In the genomic region with DNA sequence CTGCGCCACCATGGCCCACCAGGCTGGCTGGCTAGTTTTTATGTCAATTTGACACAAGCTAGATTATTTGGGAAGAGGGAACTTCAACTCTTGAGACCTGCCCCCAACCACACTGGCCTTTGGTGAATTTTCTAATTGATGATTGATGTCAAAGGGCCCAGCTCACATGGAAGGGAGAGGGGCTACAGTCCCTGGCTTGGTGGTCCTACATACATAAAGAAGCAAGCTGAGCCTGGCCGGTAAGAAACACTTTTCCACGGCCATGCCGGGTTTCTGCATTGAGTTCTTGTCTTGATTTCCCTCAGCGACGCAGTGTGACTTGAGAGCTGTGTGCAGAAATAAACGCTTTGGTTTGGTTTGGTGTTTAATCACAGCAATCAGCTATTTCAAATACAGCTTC, we compare ENCODE assay signal across 8 mouse cellular contexts. TPM values are rescaled to one million over a fixed set of nuclear protein-coding genes. Genes with fewer than 3 reads are reported as not detected.
DNase-seq lines count a peak whose midpoint lies in the region; ATAC-seq and TF ChIP-seq lines count a peak whose summit lies in the region.

No protein-coding gene starts in this region.

- H3K27ac ChIP-seq in cerebellum, adult 2 months (ENCODE audit: insufficient read depth, low read length), result peak overlapping the region; percentile 100; the same call in 1 of the 2 replicates
- H3K27ac ChIP-seq in lung, embryonic 16.5 days (ENCODE audit: low read length), result no peak overlapping the region
- H3K27ac ChIP-seq in limb, embryonic 14.5 days (replicated peaks; ENCODE audit: low read depth, low read length), result no peak overlapping the region
- H3K27ac ChIP-seq in stomach, embryonic 16.5 days (ENCODE audit: low read length), result no peak overlapping the region; the same call in 1 of the 2 replicates

- H3K36me3 ChIP-seq in lung, embryonic 16.5 days (ENCODE audit: control insufficient read depth, insufficient read depth, low read length), result no peaks in the 10 kb centered on the region
- H3K36me3 ChIP-seq in limb, embryonic 14.5 days (ENCODE audit: control insufficient read depth, insufficient read depth, low read length), result no peaks in the 10 kb centered on the region
- H3K36me3 ChIP-seq in stomach, embryonic 16.5 days (ENCODE audit: control insufficient read depth, insufficient read depth, low read length), result no peaks in the 10 kb centered on the region

- H3K9ac ChIP-seq in lung, embryonic 16.5 days (ENCODE audit: low read length), result peak overlapping the region; percentile 74; the same call in 1 of the 2 replicates
- peak overlapping the region; percentile 95; the same call in 1 of the 2 replicates for H3K9ac ChIP-seq in limb, embryonic 14.5 days (ENCODE audit: low read depth, low read length, severe bottlenecking)
- H3K9ac ChIP-seq in stomach, embryonic 16.5 days (ENCODE audit: low read length), result peak overlapping the region; percentile 26; the same call in 1 of the 2 replicates

- TF ChIP-seq CTCF in cerebellum, adult 2 months (IDR thresholded peaks at IDR 0.05; ENCODE audit: borderline replicate concordance, insufficient read depth, low read depth, low read length), result no peak

- no peak for DNase-seq in cerebellum, adult 2 months
- DNase-seq in cerebellum, postnatal 25 days, result no peak
- no peak for DNase-seq in lung, postnatal 10 days
- no peak for DNase-seq in limb, embryonic 14.5 days (ENCODE audit: low spot score)
- DNase-seq in cerebellum, adult 8-10 months, result no peak
- DNase-seq in cerebellum, adult 9-10 months, result no peak

- no peaks in the 10 kb centered on the region for H3K9me3 ChIP-seq in lung, embryonic 16.5 days (ENCODE audit: control insufficient read depth, low read length)
- H3K9me3 ChIP-seq in limb, embryonic 14.5 days (ENCODE audit: control insufficient read depth, low read length), result no peaks in the 10 kb centered on the region
- no peaks in the 10 kb centered on the region for H3K9me3 ChIP-seq in stomach, embryonic 16.5 days (replicated peaks; ENCODE audit: control insufficient read depth, low read length)

- no peak for TF ChIP-seq POLR2A in cerebellum, adult 2 months (IDR thresholded peaks at IDR 0.05; ENCODE audit: borderline replicate concordance, insufficient read depth, low read length)
- no peak for TF ChIP-seq POLR2A in limb, embryonic 14.5 days (IDR thresholded peaks at IDR 0.05; ENCODE audit: borderline replicate concordance, extremely low read depth, insufficient read depth, insufficient read length)

- WGBS in cerebellum, adult 2 months, result 64% methylated on average over 7 of the region's 7 CpGs
- 35% methylated on average over 7 of the region's 7 CpGs for WGBS in lung, embryonic 16.5 days
- WGBS in limb, embryonic 14.5 days, result 54% methylated on average over 7 of the region's 7 CpGs
- WGBS in stomach, embryonic 16.5 days, result 51% methylated on average over 7 of the region's 7 CpGs

- peaks cover 7% of the 10 kb centered on the region; the same call in 1 of the 2 replicates for H3K4me1 ChIP-seq in cerebellum, adult 2 months (ENCODE audit: control insufficient read depth, insufficient read depth, low read length)
- peaks cover 13% of the 10 kb centered on the region for H3K4me1 ChIP-seq in lung, embryonic 16.5 days (replicated peaks; ENCODE audit: control insufficient read depth, insufficient read depth, low read length)
- peaks cover 23% of the 10 kb centered on the region for H3K4me1 ChIP-seq in limb, embryonic 14.5 days (ENCODE audit: control insufficient read depth, insufficient read depth, low read length)
- peaks cover 13% of the 10 kb centered on the region for H3K4me1 ChIP-seq in stomach, embryonic 16.5 days (ENCODE audit: control insufficient read depth, insufficient read depth, low read length)

- H3K4me2 ChIP-seq in lung, embryonic 16.5 days (ENCODE audit: low read depth, low read length), result peak overlapping the region; percentile 89; the same call in 1 of the 2 replicates
- peak overlapping the region; percentile 75; the same call in 1 of the 2 replicates for H3K4me2 ChIP-seq in limb, embryonic 14.5 days (replicated peaks; ENCODE audit: low read depth, low read length, severe bottlenecking)
- peak overlapping the region; percentile 93 for H3K4me2 ChIP-seq in stomach, embryonic 16.5 days (ENCODE audit: low read depth, low read length)

- no peaks in the 10 kb centered on the region for H3K27me3 ChIP-seq in cerebellum, adult 2 months (ENCODE audit: control insufficient read depth, insufficient read depth, low read length)
- no peaks in the 10 kb centered on the region for H3K27me3 ChIP-seq in lung, embryonic 16.5 days (ENCODE audit: control insufficient read depth, insufficient read depth, low read depth, low read length)
- H3K27me3 ChIP-seq in limb, embryonic 14.5 days (ENCODE audit: control insufficient read depth, insufficient read depth, low read length), result no peaks in the 10 kb centered on the region
- no peaks in the 10 kb centered on the region for H3K27me3 ChIP-seq in stomach, embryonic 16.5 days (ENCODE audit: control insufficient read depth, insufficient read depth, low read length)

- ATAC-seq in lung, embryonic 16.5 days (ENCODE audit: low read depth), result no peak
- ATAC-seq in limb, embryonic 14.5 days (ENCODE audit: low FRiP score, low read depth), result no peak
- ATAC-seq in stomach, embryonic 16.5 days (ENCODE audit: insufficient read depth, low FRiP score), result no peak

- peak overlapping the region; percentile 99 for H3K4me3 ChIP-seq in cerebellum, adult 2 months (replicated peaks; ENCODE audit: insufficient read depth, low read depth, low read length)
- H3K4me3 ChIP-seq in lung, embryonic 16.5 days (ENCODE audit: low read length), result no peak overlapping the region; the same call in 1 of the 2 replicates
- no peak overlapping the region for H3K4me3 ChIP-seq in limb, embryonic 14.5 days (replicated peaks; ENCODE audit: low read length)
- no peak overlapping the region; the same call in 1 of the 2 replicates for H3K4me3 ChIP-seq in stomach, embryonic 16.5 days (replicated peaks; ENCODE audit: low read length)

RNA-seq across cellular contexts. Expression of a gene that starts 1.3 kb away (rescaled TPM):
- 11.2 and 14.2 TPM in 2 replicates for polyA plus RNA-seq in cerebellum, adult 2 months (2012; rRNA removed)
- polyA plus RNA-seq in lung, embryonic 16.5 days (2015; fragmentation: Nextera tagmentation; extraction: Ambion mirVana), result 36.4 and 38.9 TPM in 2 replicates
- 48.6 and 49.8 TPM in 2 replicates for polyA plus RNA-seq in limb, embryonic 14.5 days (2012; rRNA removed)
- polyA plus RNA-seq in limb, embryonic 14.5 days (2014; fragmentation: Nextera tagmentation; extraction: Ambion mirVana), result 64.9 and 67.1 TPM in 2 replicates
- 35.9 and 39.7 TPM in 2 replicates for polyA plus RNA-seq in stomach, embryonic 16.5 days (2015; fragmentation: Nextera tagmentation; extraction: Ambion mirVana)

Comparison
In these comparisons a context has a peak if more than half of its experiments do, and no peak if none do; other contexts are left out.
1. H3K9ac ChIP-seq: peak in every context shown above with its lines; median percentile 95 in limb, embryonic 14.5 days; 74 in lung, embryonic 16.5 days; 26 in stomach, embryonic 16.5 days.